Mouse (Mus musculus) CH12.LX (cell line): ENCODE measurements at regions not wholly inside any gene's neighbourhood (a gene's known extent, or its start where the extent isn't known, plus 50 kb on each side); places are given as distances from the start of the nearest gene placed in this dataset.

Experiments
- DNase-seq: peaks from one replicate; pipeline ENCODE4 v3.0.0-alpha.2; 2013; ENCODE audit errors: extremely low read depth
- H3K27ac ChIP-seq: 2 replicates; pipeline ENCODE4 v1.5.1; 2012; ENCODE audit warnings: low read depth, mild to moderate bottlenecking, control low read depth, moderate library complexity; ENCODE audit not compliant: insufficient read depth
- H3K27me3 ChIP-seq: replicated peaks from 2 replicates; pipeline ENCODE3; 2012; ENCODE audit warnings: inconsistent platforms
- H3K36me3 ChIP-seq, 2 experiments: replicated peaks in 1 of 2; 2 replicates each; pipeline versions ENCODE3 to v1.6.1; 2012; ENCODE audit warnings: inconsistent platforms in 1 of 2, low read length in 1 of 2, mild to moderate bottlenecking in 1 of 2, mixed read lengths in 1 of 2, moderate library complexity in 1 of 2; ENCODE audit not compliant: control insufficient read depth in 1 of 2, insufficient read depth in 1 of 2
- H3K4me1 ChIP-seq, 2 experiments: 2 replicates each; pipeline ENCODE4 v1.6.1; 2012; ENCODE audit warnings: inconsistent platforms in 1 of 2, moderate library complexity in 1 of 2; ENCODE audit not compliant: insufficient read depth in 2 of 2, control insufficient read depth in 1 of 2
- H3K4me2 ChIP-seq: 2 replicates; pipeline ENCODE4 v1.6.1; 2012; ENCODE audit warnings: low read depth, mild to moderate bottlenecking, control low read depth; ENCODE audit not compliant: poor library complexity, insufficient read depth, severe bottlenecking
- H3K4me3 ChIP-seq, 3 experiments: fragments of 150-350 bp in 1 of 3; sonication (generic) in 1 of 3; replicated peaks in 1 of 3; 2 replicates each; pipeline versions ENCODE3 to v1.5.1; 2011 to 2012; ENCODE audit warnings: low read depth in 2 of 3, low read length in 2 of 3, mild to moderate bottlenecking in 2 of 3, moderate library complexity in 2 of 3, control low read depth in 1 of 3, improper control_type of control experiment in 1 of 3, inconsistent platforms in 1 of 3, mixed read lengths in 1 of 3; ENCODE audit not compliant: poor library complexity in 1 of 3
- H3K79me2 ChIP-seq: replicated peaks from 2 replicates; pipeline ENCODE4 v1.6.1; 2012; ENCODE audit warnings: mild to moderate bottlenecking, moderate library complexity; ENCODE audit not compliant: control insufficient read depth, poor library complexity, insufficient read depth, severe bottlenecking; ENCODE audit errors: extremely low read depth
- H3K9ac ChIP-seq: 2 replicates; pipeline ENCODE4 v1.6.1; 2012; ENCODE audit warnings: low read depth, mild to moderate bottlenecking, control low read depth, moderate library complexity; ENCODE audit not compliant: insufficient read depth
- H3K9me3 ChIP-seq: replicated peaks from 2 replicates; pipeline ENCODE3; 2012; ENCODE audit warnings: low read length, inconsistent platforms, mixed read lengths
- BHLHE40 ChIP-seq: IDR thresholded peaks from 2 replicates; pipeline ENCODE4 v1.6.1; 2011; ENCODE audit warnings: mild to moderate bottlenecking, low read depth, low read length, improper control_type of control experiment
- CHD2 ChIP-seq: IDR thresholded peaks from 2 replicates; pipeline ENCODE4 v1.6.1; 2011; ENCODE audit warnings: low read length, improper control_type of control experiment
- CTCF ChIP-seq, 2 experiments: IDR thresholded peaks in 1 of 2; conservative IDR thresholded peaks in 1 of 2; 2 replicates each; pipeline ENCODE4 v1.5.1; 2011 to 2012; ENCODE audit warnings: low read depth in 2 of 2, low read length in 2 of 2, improper control_type of control experiment in 1 of 2, inconsistent platforms in 1 of 2, mild to moderate bottlenecking in 1 of 2, moderate library complexity in 1 of 2
- EP300 ChIP-seq: IDR thresholded peaks from 2 replicates; pipeline ENCODE4 v1.6.1; 2011; ENCODE audit warnings: low read length, improper control_type of control experiment
- ETS1 ChIP-seq: conservative IDR thresholded peaks from 2 replicates; pipeline ENCODE4 v1.6.1; 2012; ENCODE audit warnings: low read depth, mild to moderate bottlenecking, inconsistent platforms, low read length, improper control_type of control experiment, moderate library complexity
- HCFC1 ChIP-seq: IDR thresholded peaks from 2 replicates; pipeline ENCODE4 v1.6.1; 2012; ENCODE audit warnings: low read depth, mild to moderate bottlenecking, inconsistent platforms, low read length, improper control_type of control experiment
- KAT2A ChIP-seq: IDR thresholded peaks from 2 replicates; pipeline ENCODE4 v1.6.1; 2012; ENCODE audit warnings: low read length, improper control_type of control experiment, inconsistent platforms; ENCODE audit not compliant: insufficient replicate concordance
- MAZ ChIP-seq: IDR thresholded peaks from 2 replicates; pipeline ENCODE4 v1.6.1; 2012; ENCODE audit warnings: low read depth, mild to moderate bottlenecking, inconsistent platforms, low read length, improper control_type of control experiment, moderate library complexity
- MEF2A ChIP-seq: IDR thresholded peaks from 2 replicates; pipeline ENCODE4 v1.6.1; 2014; ENCODE audit warnings: low read depth, mild to moderate bottlenecking, inconsistent platforms, low read length, improper control_type of control experiment, borderline replicate concordance
- NELFE ChIP-seq: IDR thresholded peaks from 2 replicates; pipeline ENCODE4 v1.6.1; 2011; ENCODE audit warnings: low read depth, low read length, improper control_type of control experiment
- NRF1 ChIP-seq: IDR thresholded peaks from 2 replicates; pipeline ENCODE4 v1.6.1; 2014; ENCODE audit warnings: low read depth, mild to moderate bottlenecking, inconsistent platforms, low read length, improper control_type of control experiment, moderate library complexity
- POLR2A ChIP-seq: IDR thresholded peaks from 2 replicates; pipeline ENCODE4 v1.6.1; 2011; ENCODE audit warnings: low read depth, mild to moderate bottlenecking, improper control_type of control experiment, low read length
- POLR2AphosphoS2 ChIP-seq: IDR thresholded peaks from 2 replicates; pipeline ENCODE4 v1.6.1; 2011; ENCODE audit warnings: low read depth, low read length, improper control_type of control experiment
- RAD21 ChIP-seq: IDR thresholded peaks from 2 replicates; pipeline ENCODE4 v1.6.1; 2011; ENCODE audit warnings: low read depth, mild to moderate bottlenecking, low read length, improper control_type of control experiment, moderate library complexity
- SMC3 ChIP-seq: IDR thresholded peaks from 2 replicates; pipeline ENCODE4 v1.6.1; 2011; ENCODE audit warnings: low read depth, low read length, improper control_type of control experiment
- TCF12 ChIP-seq: IDR thresholded peaks from 2 replicates; pipeline ENCODE4 v1.6.1; 2014; ENCODE audit warnings: low read depth, mild to moderate bottlenecking, inconsistent platforms, low read length, improper control_type of control experiment
- USF1 ChIP-seq: IDR thresholded peaks from 2 replicates; pipeline ENCODE4 v1.6.1; 2014; ENCODE audit warnings: low read depth, mild to moderate bottlenecking, inconsistent platforms, low read length, improper control_type of control experiment
- ZKSCAN1 ChIP-seq: IDR thresholded peaks from 2 replicates; pipeline ENCODE4 v1.6.1; 2012; ENCODE audit warnings: low read depth, inconsistent platforms, low read length, improper control_type of control experiment, borderline replicate concordance
- ZMIZ1 ChIP-seq: IDR thresholded peaks from 2 replicates; pipeline ENCODE4 v1.6.1; 2012; ENCODE audit warnings: low read depth, mild to moderate bottlenecking, inconsistent platforms, low read length, improper control_type of control experiment
- ZNF384 ChIP-seq: IDR thresholded peaks from 2 replicates; pipeline ENCODE4 v1.6.1; 2012; ENCODE audit warnings: low read depth, low read length, improper control_type of control experiment, inconsistent platforms
- dilution Hi-C: fragments of 300-500 bp; cut with MboI; formaldehyde crosslinking; loops from 2 replicates; pipeline ENCODE4 v1.14.3; 2020; ENCODE audit warnings: low sequenced_read_pairs; ENCODE audit not compliant: extremely low pct_unique_long_range_greater_than_20kb, extremely low pct_ligation_motif_present
- in situ Hi-C: fragments of 300-500 bp; cut with MboI; formaldehyde crosslinking; loops from 3 replicates; pipeline ENCODE4 v1.14.3; 2019; ENCODE audit warnings: low sequenced_read_pairs, low pct_ligation_motif_present, low pct_unique_long_range_greater_than_20kb, mixed read lengths

GRCm38 (mm10) chr14:106518552-106519358 lies 412.8 kb downstream of the Trim52 start:
- Histone ChIP-seq H3K79me2 (no peaks in the 10 kb centered on the region), H3K4me3 (no peak overlapping the region), H3K4me2 (no peak overlapping the region), H3K27ac (no peak overlapping the region), H3K4me1 (no peaks in the 10 kb centered on the region), H3K9me3 (peaks cover 31% of the 10 kb centered on the region), H3K36me3 (no peaks in the 10 kb centered on the region), H3K27me3 (no peaks in the 10 kb centered on the region), H3K9ac (no peak overlapping the region)
- no peak for DNase-seq
- TF ChIP-seq MEF2A (no peak), RAD21 (no peak; the same call in 1 of the 2 replicates), EP300 (no peak), CHD2 (no peak), ZNF384 (no peak), POLR2A (no peak), HCFC1 (no peak), CTCF (conservative IDR thresholded peaks at IDR 0.05 in 1 of 2, IDR thresholded peaks at IDR 0.05 in 1 of 2; ENCODE audit: low read depth in 2 of 2, low read length in 2 of 2) (no peak), SMC3 (no peak), ZKSCAN1 (no peak), BHLHE40 (no peak), NRF1 (no peak), POLR2AphosphoS2 (no peak), ETS1 (no peak)
- in situ Hi-C loops (no loop called here), dilution Hi-C loops (no loop called here)

DNA sequence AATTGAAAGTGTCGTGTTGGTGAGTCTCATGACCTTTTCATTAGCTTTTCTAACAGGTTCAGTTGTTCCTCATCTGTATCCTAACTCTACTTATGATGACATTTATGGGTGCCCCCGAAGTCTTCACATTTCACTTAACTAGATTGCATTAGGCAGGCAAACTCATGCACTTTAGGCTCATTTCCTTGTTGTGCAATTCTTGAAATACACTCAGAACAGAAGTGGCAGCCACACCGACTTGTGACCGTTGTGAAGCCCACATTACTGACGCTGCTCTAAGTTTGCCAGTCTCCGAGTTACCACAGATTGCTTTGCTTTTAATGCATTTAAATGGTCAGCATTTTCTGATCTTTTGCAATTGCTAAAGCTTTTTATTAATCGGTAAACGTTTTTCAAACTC lies 414.8 kb downstream of the Trim52 start:
- Histone ChIP-seq H3K27me3 (no peaks in the 10 kb centered on the region), H3K4me1 (no peaks in the 10 kb centered on the region), H3K4me3 (no peak overlapping the region), H3K36me3 (no peaks in the 10 kb centered on the region), H3K9me3 (peaks cover 29% of the 10 kb centered on the region), H3K27ac (no peak overlapping the region), H3K9ac (no peak overlapping the region), H3K79me2 (no peaks in the 10 kb centered on the region), H3K4me2 (no peak overlapping the region)
- DNase-seq: no peak
- dilution Hi-C loops: no loop called here
- TF ChIP-seq HCFC1 (no peak), NRF1 (no peak), POLR2AphosphoS2 (no peak), BHLHE40 (no peak), KAT2A (no peak), ETS1 (no peak), ZNF384 (no peak), ZMIZ1 (no peak), TCF12 (no peak), USF1 (no peak), NELFE (no peak), MAZ (no peak), CTCF (conservative IDR thresholded peaks at IDR 0.05 in 1 of 2, IDR thresholded peaks at IDR 0.05 in 1 of 2; ENCODE audit: low read depth in 2 of 2, low read length in 2 of 2) (no peak)
- in situ Hi-C loops: no loop called here
